Mouse (Mus musculus) ES-Bruce4 (cell line): Measurements from ENCODE around the gene Ccdc57.

Experiments
- CTCF ChIP-seq: IDR thresholded peaks from one replicate; pipeline ENCODE4 v1.8.1; 2011; ENCODE audit warnings: low read depth, low read length
- POLR2A ChIP-seq: IDR thresholded peaks from one replicate; pipeline ENCODE4 v1.8.1; 2011; ENCODE audit warnings: low read length; ENCODE audit not compliant: insufficient read depth

DNA sequence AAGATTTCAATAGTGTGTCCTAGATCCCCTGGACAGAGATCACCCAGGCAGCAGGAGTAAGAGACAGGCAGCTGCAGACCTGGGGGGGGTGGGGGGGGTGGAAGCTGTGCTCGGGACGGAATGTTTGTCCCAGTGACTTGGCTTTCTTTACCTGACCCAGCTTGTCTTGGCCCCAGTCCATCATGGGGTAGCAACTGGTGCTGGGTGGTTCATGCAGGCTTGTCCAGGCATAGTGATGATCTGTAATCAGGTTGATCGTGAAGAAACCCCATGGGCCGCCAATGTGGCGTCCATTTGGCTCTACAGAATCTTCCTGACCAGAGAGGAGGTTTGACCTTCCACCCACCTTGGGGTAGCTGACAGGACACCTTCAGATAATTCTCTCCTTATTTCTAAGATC is 13.3 kb upstream of the Ccdc57 start:
- no peak for TF ChIP-seq CTCF
- no peak for TF ChIP-seq POLR2A
